Mouse (Mus musculus) heart, postnatal 0 days (tissue): ENCODE results near the gene Cnbd2. TPM values are rescaled to one million over a fixed set of nuclear protein-coding genes. Genes with fewer than 3 reads are reported as not detected.

ENCODE experiments used
- ATAC-seq: fragments of 200-750 bp; cut with Nextera tagmentation; 2 replicates; pipeline ENCODE4 v1.8.0; 2017; ENCODE audit warnings: low read depth, moderate number of reproducible peaks, moderate library complexity; ENCODE audit not compliant: insufficient read depth
- DNase-seq: peaks from one replicate; pipeline ENCODE4 v3.0.0-alpha.2; 2016; ENCODE audit warnings: low spot score
- H3K27ac ChIP-seq: fragments of 300-500 bp; sonication (generic); 2 replicates; pipeline ENCODE4 v1.5.1; 2014; ENCODE audit warnings: low read depth, mild to moderate bottlenecking
- H3K27me3 ChIP-seq: fragments of 300-500 bp; sonication (generic); 2 replicates; pipeline ENCODE4 v1.6.1; 2014; ENCODE audit warnings: low read length, mixed read lengths; ENCODE audit not compliant: control insufficient read depth, insufficient read depth
- H3K36me3 ChIP-seq: fragments of 300-500 bp; sonication (generic); replicated peaks from 2 replicates; pipeline ENCODE4 v1.6.1; 2014; ENCODE audit warnings: low read length, mixed read lengths; ENCODE audit not compliant: control insufficient read depth, insufficient read depth
- H3K4me1 ChIP-seq: fragments of 300-500 bp; sonication (generic); 2 replicates; pipeline ENCODE4 v1.6.1; 2014; ENCODE audit warnings: antibody characterized with exemption; ENCODE audit not compliant: control insufficient read depth, insufficient read depth
- H3K4me2 ChIP-seq: fragments of 300-500 bp; sonication (generic); 2 replicates; pipeline ENCODE4 v1.6.1; 2014; ENCODE audit warnings: low read depth, mild to moderate bottlenecking, low read length, moderate library complexity
- H3K4me3 ChIP-seq: fragments of 300-500 bp; sonication (generic); 2 replicates; pipeline ENCODE4 v1.5.1; 2014; ENCODE audit warnings: low read depth, low read length
- H3K9ac ChIP-seq: fragments of 300-500 bp; sonication (generic); replicated peaks from 2 replicates; pipeline ENCODE4 v1.6.1; 2014; ENCODE audit warnings: low read depth, low read length, mixed read lengths
- H3K9me3 ChIP-seq: fragments of 300-500 bp; sonication (generic); replicated peaks from 2 replicates; pipeline ENCODE4 v1.6.1; 2016; ENCODE audit warnings: low read length; ENCODE audit not compliant: control insufficient read depth
- CTCF ChIP-seq: IDR thresholded peaks from 2 replicates; pipeline ENCODE4 v1.5.1; 2016; ENCODE audit warnings: antibody characterized with exemption, control low read depth, low read depth
- EP300 ChIP-seq: IDR thresholded peaks from 2 replicates; pipeline ENCODE4 v1.6.1; 2016; ENCODE audit warnings: antibody characterized with exemption, low read depth
- WGBS: fragments of 180-500 bp; shearing (Covaris S2); extraction: QIAGEN DNeasy Blood & Tissue Kit; methylation state at CpG from one replicate; pipeline ENCODE4 v1.1.7; 2014; 5-methylcytosine and 5-hydroxymethylcytosine counted together
- polyA plus RNA-seq: library from polyadenylated mRNA; unstranded; fragments of >200 nt; fragmentation: Nextera tagmentation; extraction: Ambion mirVana; gene quantifications from 2 replicates; pipeline ENCODE4 v1.2.1, GENCODE M21; 2015
- total RNA-seq: library from RNA; depleted of rRNA; stranded (reverse); fragments of >200 nt; gene quantifications from 2 replicates; pipeline ENCODE4 v1.2.3, GENCODE M21; 2014; ENCODE audit warnings: low replicate concordance

Gene Cnbd2
- total and polyA plus RNA-seq, 2 experiments from 2014 or later, result 1.1 to 3.7 TPM

GRCm38 (mm10) chr2:156393155-156393828 lies 81.2 kb downstream of the Cnbd2 start:
- no peak for ATAC-seq
- Histone ChIP-seq H3K4me1 (no peaks in the 10 kb centered on the region), H3K4me2 (peak overlapping the region; percentile 48), H3K9me3 (no peaks in the 10 kb centered on the region), H3K4me3 (peak overlapping the region; percentile 48), H3K27me3 (no peaks in the 10 kb centered on the region), H3K9ac (no peak overlapping the region), H3K27ac (peak overlapping the region; percentile 74; the same call in 1 of the 2 replicates), H3K36me3 (no peaks in the 10 kb centered on the region)
- 57% methylated on average over 5 of the region's 5 CpGs for WGBS
- TF ChIP-seq CTCF (no peak), EP300 (no peak)
- DNase-seq, result no peak

GRCm38 (mm10) chr2:156394282-156394681 lies 82.2 kb downstream of the Cnbd2 start:
- no peak for DNase-seq
- Histone ChIP-seq H3K4me1 (no peaks in the 10 kb centered on the region), H3K27me3 (no peaks in the 10 kb centered on the region), H3K27ac (no peak overlapping the region), H3K4me3 (no peak overlapping the region), H3K36me3 (no peaks in the 10 kb centered on the region), H3K4me2 (no peak overlapping the region), H3K9ac (no peak overlapping the region), H3K9me3 (no peaks in the 10 kb centered on the region)
- TF ChIP-seq CTCF, result peak; percentile 30
- TF ChIP-seq EP300, result no peak
- ATAC-seq, result no peak
- 87% methylated on average over 4 of the region's 4 CpGs for WGBS

GRCm38 (mm10) chr2:156396096-156396495 lies 84.0 kb downstream of the Cnbd2 start:
- TF ChIP-seq CTCF (no peak), EP300 (no peak)
- H3K36me3 ChIP-seq, result no peaks in the 10 kb centered on the region
- no peak overlapping the region for H3K9ac ChIP-seq
- WGBS, result 58% methylated on average over 2 of the region's 2 CpGs
- ATAC-seq, result no peak
- H3K4me3 ChIP-seq, result no peak overlapping the region
- no peak for DNase-seq
- no peaks in the 10 kb centered on the region for H3K4me1 ChIP-seq
- H3K4me2 ChIP-seq, result no peak overlapping the region
- no peak overlapping the region for H3K27ac ChIP-seq
- no peaks in the 10 kb centered on the region for H3K9me3 ChIP-seq
- no peaks in the 10 kb centered on the region for H3K27me3 ChIP-seq

- H3K9me3 ChIP-seq, result no peaks in the 10 kb centered on the region
- no peak for TF ChIP-seq EP300
- TF ChIP-seq CTCF, result no peak
- no peak overlapping the region for H3K4me3 ChIP-seq
- no peak overlapping the region for H3K9ac ChIP-seq
- no peak overlapping the region for H3K27ac ChIP-seq
- no peak overlapping the region for H3K4me2 ChIP-seq
- H3K36me3 ChIP-seq, result no peaks in the 10 kb centered on the region
- ATAC-seq (no peak), DNase-seq (no peak)
- no peaks in the 10 kb centered on the region for H3K27me3 ChIP-seq
- no peaks in the 10 kb centered on the region for H3K4me1 ChIP-seq
- WGBS, result 88% methylated on average over 7 of the region's 7 CpGs
Measured at GRCm38 (mm10) chr2:156397988-156398387, 85.9 kb downstream of the Cnbd2 start.

GRCm38 (mm10) chr2:156399485-156399884 lies 87.4 kb downstream of the Cnbd2 start:
- 64% methylated on average over 1 of the region's 1 CpGs for WGBS
- H3K4me2 ChIP-seq, result no peak overlapping the region
- no peak overlapping the region for H3K9ac ChIP-seq
- ATAC-seq (no peak), DNase-seq (no peak)
- H3K9me3 ChIP-seq, result no peaks in the 10 kb centered on the region
- H3K36me3 ChIP-seq, result no peaks in the 10 kb centered on the region
- TF ChIP-seq EP300, result no peak
- TF ChIP-seq CTCF, result no peak
- H3K4me1 ChIP-seq, result no peaks in the 10 kb centered on the region
- no peaks in the 10 kb centered on the region for H3K27me3 ChIP-seq
- H3K27ac ChIP-seq, result no peak overlapping the region
- H3K4me3 ChIP-seq, result no peak overlapping the region

- H3K9ac ChIP-seq, result no peak overlapping the region
- WGBS, result 6% methylated on average over 9 of the region's 9 CpGs
- no peak overlapping the region for H3K27ac ChIP-seq
- ATAC-seq (no peak), DNase-seq (no peak)
- TF ChIP-seq CTCF (no peak), EP300 (no peak)
- no peak overlapping the region for H3K4me3 ChIP-seq
- no peaks in the 10 kb centered on the region for H3K9me3 ChIP-seq
- H3K27me3 ChIP-seq, result no peaks in the 10 kb centered on the region
- H3K4me2 ChIP-seq, result no peak overlapping the region
- no peaks in the 10 kb centered on the region for H3K36me3 ChIP-seq
- no peaks in the 10 kb centered on the region for H3K4me1 ChIP-seq
Measured at GRCm38 (mm10) chr2:156401331-156401730, 89.2 kb downstream of the Cnbd2 start.
